Mouse (Mus musculus) heart, adult 10 weeks (tissue): ENCODE measurements around the gene Gins2. TPM values are rescaled to one million over a fixed set of nuclear protein-coding genes. Genes with fewer than 3 reads are reported as not detected.

Experiments
- polyA plus RNA-seq: library from polyadenylated mRNA; stranded (reverse); fragments of 350-450 nt; fragmentation: Illumina TruSeq; extraction: RNeasy Lipid Tissue Mini Kit (QIAGEN cat#74804); gene quantifications from one replicate; pipeline ENCODE4 v1.2.3, GENCODE M21; 2014; ENCODE audit warnings: low read depth, low replicate concordance

Gins2 gene
- polyA plus RNA-seq: 0.39 TPM

DNA sequence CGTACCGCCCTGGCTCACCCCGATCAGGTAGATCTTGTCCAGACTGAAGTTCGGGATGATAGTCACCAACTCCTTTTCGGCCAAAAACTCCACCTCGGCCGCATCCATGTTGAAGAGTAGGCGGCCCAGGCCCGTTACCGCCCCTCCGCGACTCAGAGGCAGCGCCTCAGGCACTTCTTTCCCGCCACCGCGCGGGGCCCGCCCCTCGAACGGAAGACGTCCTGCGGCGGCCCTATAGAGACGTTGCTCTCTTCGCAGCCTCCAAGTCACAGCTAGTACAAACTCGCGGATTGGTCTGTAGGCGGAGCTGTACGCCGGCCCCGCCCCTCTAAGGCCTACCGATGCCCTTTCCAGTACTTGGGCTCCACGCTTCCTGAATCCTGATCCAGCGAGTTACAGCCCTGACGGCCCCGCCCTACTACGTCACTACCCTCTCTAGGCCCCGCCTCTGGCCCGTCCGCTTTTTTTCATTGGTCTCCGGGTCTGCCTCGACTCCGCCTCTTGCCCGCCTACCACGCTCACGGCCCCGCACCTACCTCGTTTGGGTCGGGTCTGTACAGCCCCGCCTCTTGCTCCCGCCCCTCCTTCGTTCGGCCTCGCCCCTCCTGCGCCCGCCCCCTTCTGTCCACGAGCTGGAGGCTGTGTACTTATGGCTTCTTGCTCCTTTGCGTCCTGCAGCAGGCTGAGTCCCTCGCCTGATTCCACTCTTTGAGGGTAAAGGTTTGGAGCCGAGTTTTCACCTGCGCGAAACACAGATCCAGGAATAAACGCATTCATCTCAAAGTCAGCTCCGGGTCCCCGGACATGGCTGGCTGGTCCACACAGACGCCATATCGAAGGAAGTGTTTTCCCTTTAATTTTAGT lies at the start of gene Gins2:
Gins2 (minus strand) TSS at position 397 of the 864 bp plus-strand sequence.

Other genes starting within 250 kb of the Gins2 start
- 5.8 TPM for gene 1190005I06Rik, start 58.3 kb upstream of the Gins2 start, polyA plus RNA-seq
- gene Gm27021, start 78.8 kb upstream of the Gins2 start, polyA plus RNA-seq: not detected
- 3,955 TPM for gene Cox4i1, start 78.9 kb upstream of the Gins2 start, polyA plus RNA-seq
- 22.8 TPM for gene Emc8, start 79.3 kb upstream of the Gins2 start, polyA plus RNA-seq
- 3.6 TPM for gene Irf8, start 147.1 kb upstream of the Gins2 start, polyA plus RNA-seq